Mouse (Mus musculus) olfactory bulb, adult 2 months (tissue): ENCODE data around the gene Sfxn5. TPM values are rescaled to one million over a fixed set of nuclear protein-coding genes. Genes with fewer than 3 reads are reported as not detected.

Experiments
- H3K27ac ChIP-seq: fragments of 200-500 bp; 2 replicates; pipeline ENCODE4 v1.5.1; 2012; ENCODE audit warnings: low read depth, low read length; ENCODE audit not compliant: insufficient read depth
- H3K4me1 ChIP-seq: fragments of 200-500 bp; 2 replicates; pipeline ENCODE4 v1.6.1; 2012; ENCODE audit warnings: low read length; ENCODE audit not compliant: control insufficient read depth, insufficient read depth
- H3K4me3 ChIP-seq: fragments of 200-500 bp; 2 replicates; pipeline ENCODE4 v1.5.1; 2012; ENCODE audit warnings: mild to moderate bottlenecking, low read depth, low read length, moderate library complexity; ENCODE audit not compliant: insufficient read depth
- CTCF ChIP-seq: fragments of 200-500 bp; IDR thresholded peaks from 2 replicates; pipeline ENCODE4 v1.5.1; 2012; ENCODE audit warnings: low read depth, mild to moderate bottlenecking, low read length, moderate library complexity; ENCODE audit not compliant: insufficient read depth
- POLR2A ChIP-seq: fragments of 200-500 bp; IDR thresholded peaks from 2 replicates; pipeline ENCODE4 v1.6.1; 2012; ENCODE audit warnings: mild to moderate bottlenecking, low read depth, low read length, moderate library complexity; ENCODE audit not compliant: insufficient read depth
- WGBS: fragments of 180-500 bp; shearing (Covaris S2); methylation state at CpG from one replicate; pipeline ENCODE4 v1.1.7; 2018; 5-methylcytosine and 5-hydroxymethylcytosine counted together
- polyA plus RNA-seq: library from polyadenylated mRNA; stranded (reverse); fragments of >200 nt; gene quantifications from 2 replicates; pipeline ENCODE4 v1.2.4, GENCODE M21; 2012; ENCODE audit warnings: low replicate concordance; ENCODE audit not compliant: missing spikeins, insufficient read depth, insufficient read length

Sfxn5 gene
- polyA plus RNA-seq, 1 experiment = not detected

- no peak overlapping the region for H3K27ac ChIP-seq
- WGBS = 80% methylated on average over 4 of the region's 4 CpGs
- no peak for TF ChIP-seq POLR2A
- TF ChIP-seq CTCF = no peak
Observed at GRCm38 (mm10) chr6:85232045-85232444, 101.2 kb downstream of the Sfxn5 start.

GRCm38 (mm10) chr6:85231469-85231868, 101.8 kb downstream of the Sfxn5 start:
- H3K4me1 ChIP-seq = peaks cover 8% of the 10 kb centered on the region
- TF ChIP-seq CTCF = no peak
- no peak overlapping the region for H3K27ac ChIP-seq
- H3K4me3 ChIP-seq = no peak overlapping the region
- WGBS = 61% methylated on average over 6 of the region's 6 CpGs

More at GRCm38 (mm10) chr6:85232045-85232444, 101.2 kb downstream of the Sfxn5 start:
- H3K4me1 ChIP-seq = peaks cover 8% of the 10 kb centered on the region
- no peak overlapping the region for H3K4me3 ChIP-seq

- 93% methylated on average over 3 of the region's 3 CpGs for WGBS
- H3K4me1 ChIP-seq = peaks cover 8% of the 10 kb centered on the region
- H3K27ac ChIP-seq = no peak overlapping the region
- TF ChIP-seq CTCF (no peak), POLR2A (no peak)
- H3K4me3 ChIP-seq = no peak overlapping the region
Observed at GRCm38 (mm10) chr6:85230762-85231161, 102.5 kb downstream of the Sfxn5 start.

- TF ChIP-seq POLR2A (no peak), CTCF (no peak)
- WGBS = 72% methylated on average over 2 of the region's 2 CpGs
- Histone ChIP-seq H3K27ac (no peak overlapping the region), H3K4me3 (no peak overlapping the region), H3K4me1 (peaks cover 9% of the 10 kb centered on the region)
Observed at GRCm38 (mm10) chr6:85227520-85227919, 105.7 kb downstream of the Sfxn5 start.

- Histone ChIP-seq H3K27ac (no peak overlapping the region), H3K4me1 (0 out of 2 replicates have a peak, but pooled peaks cover 5% of the 10 kb centered on the region), H3K4me3 (no peak overlapping the region)
- TF ChIP-seq CTCF = no peak
- TF ChIP-seq POLR2A = no peak
- 58% methylated on average over 9 of the region's 9 CpGs for WGBS
Observed at GRCm38 (mm10) chr6:85226570-85226969, 106.7 kb downstream of the Sfxn5 start.

GRCm38 (mm10) chr6:85224442-85224891, 108.8 kb downstream of the Sfxn5 start:
- no peak overlapping the region for H3K27ac ChIP-seq
- H3K4me3 ChIP-seq = no peak overlapping the region
- 57% methylated on average over 15 of the region's 15 CpGs for WGBS
- peaks cover 13% of the 10 kb centered on the region; the same call in 1 of the 2 replicates for H3K4me1 ChIP-seq
- no peak for TF ChIP-seq CTCF
- TF ChIP-seq POLR2A = no peak

- peaks cover 14% of the 10 kb centered on the region; the same call in 1 of the 2 replicates for H3K4me1 ChIP-seq
- no peak overlapping the region for H3K27ac ChIP-seq
- H3K4me3 ChIP-seq = no peak overlapping the region
- TF ChIP-seq POLR2A (no peak), CTCF (no peak)
- 77% methylated on average over 14 of the region's 14 CpGs for WGBS
Observed at GRCm38 (mm10) chr6:85223498-85224150, 109.6 kb downstream of the Sfxn5 start.

- H3K27ac ChIP-seq = no peak overlapping the region
- peaks cover 14% of the 10 kb centered on the region; the same call in 1 of the 2 replicates for H3K4me1 ChIP-seq
- 93% methylated on average over 10 of the region's 10 CpGs for WGBS
- TF ChIP-seq CTCF (no peak), POLR2A (no peak)
- H3K4me3 ChIP-seq = no peak overlapping the region
Observed at GRCm38 (mm10) chr6:85222551-85222950, 110.7 kb downstream of the Sfxn5 start.

- 90% methylated on average over 4 of the region's 4 CpGs for WGBS
- TF ChIP-seq CTCF = no peak
- TF ChIP-seq POLR2A = no peak
- Histone ChIP-seq H3K27ac (no peak overlapping the region), H3K4me3 (no peak overlapping the region), H3K4me1 (peaks cover 14% of the 10 kb centered on the region; the same call in 1 of the 2 replicates)
Observed at GRCm38 (mm10) chr6:85220917-85221316, 112.3 kb downstream of the Sfxn5 start.
